Mouse (Mus musculus) testis, adult 2 months (tissue): Measurements from ENCODE around the gene Fam83f.

Experiments used
- CTCF ChIP-seq: fragments of 200-500 bp; IDR thresholded peaks from 2 replicates; pipeline ENCODE4 v1.5.1; 2012; ENCODE audit warnings: low read depth, mild to moderate bottlenecking, inconsistent platforms, low read length, moderate library complexity; ENCODE audit not compliant: control insufficient read depth, insufficient read depth, insufficient replicate concordance
- POLR2A ChIP-seq: fragments of 200-500 bp; IDR thresholded peaks from 2 replicates; pipeline ENCODE4 v1.6.1; 2012; ENCODE audit warnings: low read depth, mild to moderate bottlenecking, inconsistent platforms, low read length, moderate library complexity; ENCODE audit not compliant: control insufficient read depth

DNA sequence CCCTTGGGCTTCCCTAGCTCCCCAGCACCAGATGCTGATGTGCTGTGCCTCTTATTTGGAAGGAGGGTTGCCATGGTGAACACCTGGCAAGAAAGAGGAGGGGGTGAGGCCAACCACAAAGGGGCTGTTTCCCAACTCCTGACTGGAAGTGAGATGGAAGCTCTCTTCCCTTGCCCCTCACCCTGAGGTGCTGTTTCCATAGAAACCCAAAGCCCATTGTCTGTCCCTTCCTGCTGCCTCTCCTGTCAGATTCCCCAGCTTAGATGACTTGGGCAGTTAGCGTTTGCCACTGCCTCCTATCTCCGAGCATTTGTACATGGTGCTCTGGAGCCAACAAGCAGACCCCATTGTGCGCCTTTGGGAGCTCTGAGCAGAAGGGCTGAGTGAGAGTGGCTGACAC, 21.8 kb downstream of the Fam83f start:
- TF ChIP-seq CTCF, result no peak
- no peak for TF ChIP-seq POLR2A
